Mouse (Mus musculus): ENCODE data around the gene Stkld1.

DNA sequence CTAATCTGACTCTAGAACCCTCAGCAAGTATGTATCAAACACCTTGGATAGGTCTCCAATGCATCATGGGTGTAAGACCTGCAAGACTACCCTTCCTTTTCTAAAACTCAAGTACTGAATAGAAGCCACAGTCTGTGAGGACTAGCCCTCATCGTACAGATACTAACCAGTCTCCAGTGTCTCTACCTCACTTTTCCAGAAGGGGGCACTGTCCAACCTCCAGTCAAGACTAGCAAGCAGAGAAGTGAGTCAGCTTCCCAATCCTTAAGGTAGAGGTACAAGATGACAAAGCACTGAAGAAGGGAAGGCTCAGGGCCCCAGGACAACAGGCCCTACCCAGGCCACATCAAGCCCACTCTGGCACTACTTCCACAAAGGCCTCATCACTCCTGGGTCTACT lies 3.5 kb upstream of the Stkld1 start:
- TF ChIP-seq CTCF (IDR thresholded peaks at IDR 0.05; ENCODE audit: extremely low read depth, insufficient read length, insufficient replicate concordance, low read depth, low read length) (peak; percentile 37; the same call in 1 of the 2 replicates), POLR2A (IDR thresholded peaks at IDR 0.05; ENCODE audit: low read depth, low read length) (no peak)

Measured in small intestine, adult 2 months (tissue).